Mouse (Mus musculus): Measurements from ENCODE around the gene Csmd2.

- TF ChIP-seq CTCF (IDR thresholded peaks at IDR 0.05; ENCODE audit: low read depth, low read length) = no peak
- TF ChIP-seq POLR2AphosphoS5 (IDR thresholded peaks at IDR 0.05; ENCODE audit: insufficient replicate concordance, low read depth, low read length) = no peak
- no peak for TF ChIP-seq TAL1 (conservative IDR thresholded peaks at IDR 0.05; ENCODE audit: low read depth, low read length)
- no peak for TF ChIP-seq GATA1 (IDR thresholded peaks at IDR 0.05; ENCODE audit: borderline replicate concordance, low read length)
These were observed 65.0 kb downstream of the Csmd2 start for GRCm38 (mm10) chr4:128052701-128053100.
